Mouse (Mus musculus): ENCODE measurements around the gene Gm20696.

- TF ChIP-seq CTCF (IDR thresholded peaks at IDR 0.05; ENCODE audit: extremely low read depth, insufficient read depth, insufficient read length, insufficient replicate concordance) (no peak), POLR2A (IDR thresholded peaks at IDR 0.05; ENCODE audit: low read depth, low read length) (no peak)
These were observed 329.0 kb downstream of the Gm20696 start for GRCm38 (mm10) chr6:99337575-99337974.
